12 mouse cellular contexts compared by ENCODE assay signal in genomic region chrX:77796916-77797315, GRCm38 (mm10). TPM values are rescaled to one million over a fixed set of nuclear protein-coding genes. Genes with fewer than 3 reads are reported as not detected.
DNase-seq lines count a peak whose midpoint lies in the region; ATAC-seq and TF ChIP-seq lines count a peak whose summit lies in the region.
"Had no signal": no experiment of that assay in that cellular context is flagged by ENCODE, and none has a peak within 500 bp of the region (broad histone marks: within the 10 kb centered on the region; RNA-seq: fewer than 3 reads in every experiment).

No protein-coding gene starts in this region.

- TF ChIP-seq EP300 in liver, postnatal 0 days (IDR thresholded peaks at IDR 0.05; ENCODE audit: low read depth) = no peak

- no peak for DNase-seq in heart, postnatal 14 days
- DNase-seq in CD4-positive helper T cell, adult 2 months (ENCODE audit: low read depth, low spot score) = peak; percentile 16
- DNase-seq in forebrain, embryonic 14.5 days (ENCODE audit: low spot score) = peak; percentile 6
- DNase-seq in liver, postnatal 0 days = no peak
- DNase-seq in left cerebral cortex, adult 18-20 months (ENCODE audit: low spot score in 2 of 2) = no peak
- DNase-seq in thymus, adult 18-20 months = no peak
- DNase-seq in gastrocnemius, postnatal 14 days = no peak

- no peaks in the 10 kb centered on the region for H3K9me3 ChIP-seq in heart, embryonic 14.5 days (ENCODE audit: control insufficient read depth, low read length)
- H3K9me3 ChIP-seq in forebrain, embryonic 14.5 days (replicated peaks; ENCODE audit: control insufficient read depth, low read length) = no peaks in the 10 kb centered on the region
- H3K9me3 ChIP-seq in liver, postnatal 0 days (ENCODE audit: low read length) = no peaks in the 10 kb centered on the region

- intact Hi-C loops in heart, postnatal 14 days (cut with DNase I) = loop anchor here (10.0 kb wide), 1 partner anchor 292 kb away; no protein-coding TSS in a partner anchor
- intact Hi-C loops in gastrocnemius, postnatal 14 days (cut with DNase I; ENCODE audit: low total_unique reads) = no loop called here

- peak overlapping the region; percentile 71 for H3K4me2 ChIP-seq in heart, embryonic 14.5 days (ENCODE audit: low read length)
- H3K4me2 ChIP-seq in forebrain, embryonic 14.5 days (ENCODE audit: low read length) = peak overlapping the region; percentile 61
- peak overlapping the region; percentile 79; the same call in 1 of the 2 replicates for H3K4me2 ChIP-seq in liver, postnatal 0 days (ENCODE audit: low read depth, low read length)

- 54% methylated on average over 1 of the region's 1 CpGs for WGBS in heart, embryonic 14.5 days
- 39% methylated on average over 1 of the region's 1 CpGs for WGBS in forebrain, embryonic 14.5 days
- WGBS in liver, postnatal 0 days (ENCODE audit: insufficient replicate concordance) = 77% methylated on average over 1 of the region's 1 CpGs

- H3K27me3 ChIP-seq in heart, embryonic 14.5 days (ENCODE audit: control insufficient read depth, insufficient read depth, low read length) = no peaks in the 10 kb centered on the region
- no peaks in the 10 kb centered on the region for H3K27me3 ChIP-seq in forebrain, embryonic 14.5 days (replicated peaks; ENCODE audit: control insufficient read depth, insufficient read depth, low read length)
- H3K27me3 ChIP-seq in liver, postnatal 0 days (ENCODE audit: insufficient read depth, low read length) = no peaks in the 10 kb centered on the region

- H3K27ac ChIP-seq in heart, embryonic 14.5 days (replicated peaks in 1 of 2; ENCODE audit: control insufficient read depth in 1 of 2, insufficient read depth in 1 of 2, low read depth in 2 of 2, low read length in 2 of 2) = no peak overlapping the region
- no peak overlapping the region for H3K27ac ChIP-seq in forebrain, embryonic 14.5 days (ENCODE audit: low read depth, low read length)
- H3K27ac ChIP-seq in liver, postnatal 0 days (ENCODE audit: low read depth) = no peak overlapping the region; the same call in 1 of the 2 replicates

- peaks cover 4 to 7% of the 10 kb centered on the region in 2 experiments; a peak in 1 of 4 replicates for H3K4me1 ChIP-seq in heart, embryonic 14.5 days (ENCODE audit: control insufficient read depth in 2 of 2, insufficient read depth in 2 of 2, low read length in 2 of 2)
- H3K4me1 ChIP-seq in forebrain, embryonic 14.5 days (ENCODE audit: control insufficient read depth, insufficient read depth, low read length) = no peaks in the 10 kb centered on the region
- no peaks in the 10 kb centered on the region for H3K4me1 ChIP-seq in liver, postnatal 0 days (ENCODE audit: insufficient read depth)

- no peak overlapping the region for H3K4me3 ChIP-seq in heart, embryonic 14.5 days (ENCODE audit: control insufficient read depth in 1 of 2, insufficient read depth in 1 of 2, low read depth in 1 of 2, low read length in 2 of 2)
- H3K4me3 ChIP-seq in forebrain, embryonic 14.5 days (ENCODE audit: low read depth, low read length) = no peak overlapping the region
- no peak overlapping the region for H3K4me3 ChIP-seq in liver, postnatal 0 days (ENCODE audit: low read depth, low read length)

- no peak for ATAC-seq in heart, embryonic 14.5 days (ENCODE audit: insufficient number of reproducible peaks, insufficient read depth, low FRiP score, low read depth)
- no peak for ATAC-seq in forebrain, embryonic 14.5 days
- no peak for ATAC-seq in liver, postnatal 0 days

- no peak overlapping the region for H3K9ac ChIP-seq in heart, embryonic 14.5 days (ENCODE audit: low read length)
- H3K9ac ChIP-seq in forebrain, embryonic 14.5 days (ENCODE audit: low read length) = no peak overlapping the region
- H3K9ac ChIP-seq in liver, postnatal 0 days (replicated peaks) = no peak overlapping the region

- no peaks in the 10 kb centered on the region for H3K36me3 ChIP-seq in heart, embryonic 14.5 days (ENCODE audit: control insufficient read depth, insufficient read depth, low read length)
- no peaks in the 10 kb centered on the region for H3K36me3 ChIP-seq in forebrain, embryonic 14.5 days (ENCODE audit: control insufficient read depth, insufficient read depth, low read length)
- H3K36me3 ChIP-seq in liver, postnatal 0 days (replicated peaks; ENCODE audit: insufficient read depth, low read length) = no peaks in the 10 kb centered on the region

- TF ChIP-seq CTCF in liver, postnatal 0 days (IDR thresholded peaks at IDR 0.05; ENCODE audit: low read depth) = 0 out of 2 replicates have a peak, but pooled peaks have one; percentile 6

RNA-seq across cellular contexts. Expression of gene Prkx, which starts 0.8 kb away (rescaled TPM):
- 13.3 and 14.7 TPM in 2 replicates for polyA plus RNA-seq in heart, embryonic 14.5 days (2014; fragmentation: Nextera tagmentation; extraction: Ambion mirVana)
- total RNA-seq in heart, postnatal 14 days (2021) = 10 to 100 TPM; 16.0 to 21.4 TPM
- 22.2 and 27.7 TPM in 2 replicates for polyA plus RNA-seq in forebrain, embryonic 14.5 days (2014; fragmentation: Nextera tagmentation; extraction: Ambion mirVana)
- 1.4 and 2.0 TPM in 2 replicates for polyA plus RNA-seq in liver, postnatal 0 days (2015; fragmentation: Nextera tagmentation; extraction: Ambion mirVana)
- total RNA-seq in left cerebral cortex, adult 18-20 months (2021) = 10 to 100 TPM; 10.2 to 11.3 TPM
- total RNA-seq in gastrocnemius, postnatal 14 days (2021) = 1 to 10 TPM; 4.9 to 5.3 TPM

RNA-seq across cellular contexts. Expression of gene Pbsn, which starts 56.5 kb away (rescaled TPM):
- not detected in 2 replicates for polyA plus RNA-seq in heart, embryonic 14.5 days (2014; fragmentation: Nextera tagmentation; extraction: Ambion mirVana)
- not detected for total RNA-seq in heart, postnatal 14 days (2021)
- not detected in 2 replicates for polyA plus RNA-seq in forebrain, embryonic 14.5 days (2014; fragmentation: Nextera tagmentation; extraction: Ambion mirVana)
- polyA plus RNA-seq in liver, postnatal 0 days (2015; fragmentation: Nextera tagmentation; extraction: Ambion mirVana) = not detected in 2 replicates
- not detected for total RNA-seq in left cerebral cortex, adult 18-20 months (2021)
- not detected for total RNA-seq in gastrocnemius, postnatal 14 days (2021)
- total RNA-seq: gastrocnemius, postnatal 4 days; left cerebral cortex, adult 8-10 months had no signal
- polyA plus RNA-seq: neural tube, embryonic 11.5 days; testis, adult 2 months had no signal

Comparison
In these comparisons a context has a peak if more than half of its experiments do, and no peak if none do; other contexts are left out.
1. DNase-seq: peak in CD4-positive helper T cell, adult 2 months (single experiment) and forebrain, embryonic 14.5 days (single experiment); none in heart, postnatal 14 days (0 of 2), liver, postnatal 0 days (single experiment), left cerebral cortex, adult 18-20 months (0 of 2), thymus, adult 18-20 months (0 of 2) and gastrocnemius, postnatal 14 days (single experiment).
2. Peak in every context shown above with its lines, with median percentiles within 50 percentile points of each other: H3K4me2 ChIP-seq.